Mouse (Mus musculus) ES-Bruce4 (cell line): ENCODE measurements around the gene Ppp1r9b. TPM values are rescaled to one million over a fixed set of nuclear protein-coding genes. Genes with fewer than 3 reads are reported as not detected.
A peak's percentile ranks its signal among the peaks of the same experiment; 100 is the strongest.

ENCODE experiments used
- H3K27ac ChIP-seq: 2 replicates; pipeline ENCODE4 v1.5.1; 2012; ENCODE audit warnings: low read length, inconsistent platforms; ENCODE audit not compliant: insufficient read depth
- H3K27me3 ChIP-seq: 2 replicates; pipeline ENCODE4 v1.6.1; 2012; ENCODE audit warnings: mild to moderate bottlenecking, low read length, inconsistent platforms; ENCODE audit not compliant: control insufficient read depth, poor library complexity, insufficient read depth, severe bottlenecking
- H3K36me3 ChIP-seq: 2 replicates; pipeline ENCODE4 v1.6.1; 2012; ENCODE audit warnings: inconsistent platforms, mild to moderate bottlenecking, low read length, moderate library complexity; ENCODE audit not compliant: control insufficient read depth, poor library complexity, insufficient read depth, severe bottlenecking
- H3K4me1 ChIP-seq: one replicate; pipeline ENCODE4 v1.8.1; 2011; ENCODE audit warnings: low read length; ENCODE audit not compliant: control insufficient read depth, insufficient read depth
- H3K4me3 ChIP-seq: 2 replicates; pipeline ENCODE4 v1.5.1; 2011; ENCODE audit warnings: low read depth, mild to moderate bottlenecking, low read length
- H3K9ac ChIP-seq: 2 replicates; pipeline ENCODE4 v1.6.1; 2012; ENCODE audit warnings: low read depth, mild to moderate bottlenecking, inconsistent platforms; ENCODE audit not compliant: poor library complexity, severe bottlenecking
- H3K9me3 ChIP-seq: replicated peaks from 2 replicates; pipeline ENCODE4 v1.6.1; 2012; ENCODE audit warnings: mild to moderate bottlenecking, low read length, inconsistent platforms; ENCODE audit not compliant: control insufficient read depth, poor library complexity, insufficient read depth, severe bottlenecking
- CTCF ChIP-seq: IDR thresholded peaks from one replicate; pipeline ENCODE4 v1.8.1; 2011; ENCODE audit warnings: low read depth, low read length
- EP300 ChIP-seq: IDR thresholded peaks from 2 replicates; pipeline ENCODE4 v1.6.1; 2011; ENCODE audit warnings: low read depth, low read length; ENCODE audit not compliant: insufficient read depth
- POLR2A ChIP-seq: IDR thresholded peaks from one replicate; pipeline ENCODE4 v1.8.1; 2011; ENCODE audit warnings: low read length; ENCODE audit not compliant: insufficient read depth
- polyA plus RNA-seq: library from polyadenylated mRNA; stranded (reverse); fragments of >200 nt; gene quantifications from 2 replicates; pipeline ENCODE4 v1.2.4, GENCODE M21; 2011; ENCODE audit warnings: low read depth; ENCODE audit not compliant: missing spikeins, insufficient read depth, insufficient read length

Ppp1r9b gene
- polyA plus RNA-seq, 1 experiment = 20.3 TPM

GRCm38 (mm10) chr11:94998041-94998531 lies 7.3 kb downstream of the Ppp1r9b start:
- Histone ChIP-seq H3K9me3 (no peaks in the 10 kb centered on the region), H3K36me3 (no peaks in the 10 kb centered on the region), H3K9ac (no peak overlapping the region), H3K27ac (no peak overlapping the region), H3K4me1 (no peaks in the 10 kb centered on the region), H3K27me3 (no peaks in the 10 kb centered on the region), H3K4me3 (no peak overlapping the region)
- TF ChIP-seq CTCF (no peak), EP300 (no peak), POLR2A (no peak)

GRCm38 (mm10) chr11:95000128-95000527 lies 9.3 kb downstream of the Ppp1r9b start:
- no peaks in the 10 kb centered on the region for H3K36me3 ChIP-seq
- H3K27ac ChIP-seq = no peak overlapping the region
- no peaks in the 10 kb centered on the region for H3K27me3 ChIP-seq
- TF ChIP-seq POLR2A = no peak
- no peak for TF ChIP-seq CTCF
- TF ChIP-seq EP300 = no peak
- no peak overlapping the region for H3K4me3 ChIP-seq
- H3K9ac ChIP-seq = no peak overlapping the region
- H3K4me1 ChIP-seq = no peaks in the 10 kb centered on the region
- H3K9me3 ChIP-seq = no peaks in the 10 kb centered on the region

- Histone ChIP-seq H3K4me3 (no peak overlapping the region), H3K36me3 (no peaks in the 10 kb centered on the region), H3K9me3 (no peaks in the 10 kb centered on the region), H3K27ac (no peak overlapping the region), H3K27me3 (no peaks in the 10 kb centered on the region), H3K9ac (no peak overlapping the region), H3K4me1 (no peaks in the 10 kb centered on the region)
- TF ChIP-seq POLR2A (no peak), EP300 (no peak), CTCF (no peak)
Measured at GRCm38 (mm10) chr11:95000548-95000947, 9.7 kb downstream of the Ppp1r9b start.

GRCm38 (mm10) chr11:95001058-95001457 lies 10.2 kb downstream of the Ppp1r9b start:
- H3K4me1 ChIP-seq = no peaks in the 10 kb centered on the region
- no peaks in the 10 kb centered on the region for H3K36me3 ChIP-seq
- no peaks in the 10 kb centered on the region for H3K27me3 ChIP-seq
- no peaks in the 10 kb centered on the region for H3K9me3 ChIP-seq
- no peak overlapping the region for H3K4me3 ChIP-seq
- H3K9ac ChIP-seq = no peak overlapping the region
- no peak overlapping the region for H3K27ac ChIP-seq
- TF ChIP-seq EP300 (no peak), CTCF (peak; percentile 96), POLR2A (no peak)

GRCm38 (mm10) chr11:95001584-95002347 lies 10.9 kb downstream of the Ppp1r9b start:
- Histone ChIP-seq H3K9ac (no peak overlapping the region), H3K4me1 (no peaks in the 10 kb centered on the region), H3K27me3 (no peaks in the 10 kb centered on the region), H3K36me3 (no peaks in the 10 kb centered on the region), H3K9me3 (no peaks in the 10 kb centered on the region), H3K27ac (no peak overlapping the region), H3K4me3 (no peak overlapping the region)
- TF ChIP-seq POLR2A = no peak

- Histone ChIP-seq H3K27me3 (no peaks in the 10 kb centered on the region), H3K27ac (no peak overlapping the region), H3K4me1 (no peaks in the 10 kb centered on the region), H3K9ac (no peak overlapping the region), H3K4me3 (no peak overlapping the region), H3K9me3 (no peaks in the 10 kb centered on the region), H3K36me3 (no peaks in the 10 kb centered on the region)
- TF ChIP-seq POLR2A (no peak), CTCF (no peak), EP300 (no peak)
Measured at GRCm38 (mm10) chr11:95002705-95003104, 11.9 kb downstream of the Ppp1r9b start.
